ENCODE assay signal across 8 mouse cellular contexts in genomic region chr2:170159795-170160568, GRCm38 (mm10). TPM values are rescaled to one million over a fixed set of nuclear protein-coding genes. Genes with fewer than 3 reads are reported as not detected.
DNase-seq lines count a peak whose midpoint lies in the region; ATAC-seq lines count a peak whose summit lies in the region.

No protein-coding gene starts in this region.

- 48% methylated on average over 15 of the region's 15 CpGs for WGBS in heart, embryonic 14.5 days
- 43% methylated on average over 15 of the region's 15 CpGs for WGBS in midbrain, embryonic 16.5 days

- H3K27ac ChIP-seq in heart, embryonic 14.5 days (replicated peaks in 1 of 2; ENCODE audit: control insufficient read depth in 1 of 2, insufficient read depth in 1 of 2, low read depth in 2 of 2, low read length in 2 of 2), result peak overlapping the region; percentile 56 to 67
- no peak overlapping the region for H3K27ac ChIP-seq in midbrain, embryonic 16.5 days (ENCODE audit: low read length)

- H3K9ac ChIP-seq in heart, embryonic 14.5 days (ENCODE audit: low read length), result no peak overlapping the region
- H3K9ac ChIP-seq in midbrain, embryonic 16.5 days (ENCODE audit: low read depth, low read length), result no peak overlapping the region

- H3K4me1 ChIP-seq in heart, embryonic 14.5 days (ENCODE audit: control insufficient read depth in 2 of 2, insufficient read depth in 2 of 2, low read length in 2 of 2), result peaks cover 8 to 13% of the 10 kb centered on the region in 2 experiments
- peaks cover 2% of the 10 kb centered on the region; the same call in 1 of the 2 replicates for H3K4me1 ChIP-seq in midbrain, embryonic 16.5 days (ENCODE audit: control insufficient read depth, insufficient read depth, low read length)

- ATAC-seq in heart, embryonic 14.5 days (ENCODE audit: insufficient number of reproducible peaks, insufficient read depth, low FRiP score, low read depth), result peak; percentile 46; the same call in 1 of the 2 replicates
- ATAC-seq in midbrain, embryonic 16.5 days, result no peak

- peak overlapping the region; percentile 39 for H3K4me2 ChIP-seq in heart, embryonic 14.5 days (ENCODE audit: low read length)
- H3K4me2 ChIP-seq in midbrain, embryonic 16.5 days (ENCODE audit: low read length), result peak overlapping the region; percentile 2; the same call in 1 of the 2 replicates

- H3K27me3 ChIP-seq in heart, embryonic 14.5 days (ENCODE audit: control insufficient read depth, insufficient read depth, low read length), result no peaks in the 10 kb centered on the region
- H3K27me3 ChIP-seq in midbrain, embryonic 16.5 days (ENCODE audit: control insufficient read depth, insufficient read depth, low read depth, low read length), result no peaks in the 10 kb centered on the region

- peak; percentile 19 for DNase-seq in kidney, postnatal 14 days
- DNase-seq in kidney, adult 11 months, result no peak
- DNase-seq in ZHBTc4 (ENCODE audit: low read depth, low spot score) (peak; percentile 62), adipocyte (ENCODE audit: low spot score) (no peak)
- no peak for DNase-seq in frontal cortex, postnatal 36 days (ENCODE audit: low spot score in 2 of 2)
- no peak for DNase-seq in layer of hippocampus, adult 9-11 months

- no peaks in the 10 kb centered on the region for H3K9me3 ChIP-seq in heart, embryonic 14.5 days (ENCODE audit: control insufficient read depth, low read length)
- no peaks in the 10 kb centered on the region for H3K9me3 ChIP-seq in midbrain, embryonic 16.5 days (replicated peaks; ENCODE audit: control insufficient read depth, low read length, poor library complexity, severe bottlenecking)

- no peak overlapping the region for H3K4me3 ChIP-seq in heart, embryonic 14.5 days (ENCODE audit: control insufficient read depth in 1 of 2, insufficient read depth in 1 of 2, low read depth in 1 of 2, low read length in 2 of 2)
- H3K4me3 ChIP-seq in midbrain, embryonic 16.5 days (ENCODE audit: low read depth, low read length), result no peak overlapping the region

- H3K36me3 ChIP-seq in heart, embryonic 14.5 days (ENCODE audit: control insufficient read depth, insufficient read depth, low read length), result no peaks in the 10 kb centered on the region
- H3K36me3 ChIP-seq in midbrain, embryonic 16.5 days (ENCODE audit: control insufficient read depth, insufficient read depth, low read length), result no peaks in the 10 kb centered on the region

RNA-seq across cellular contexts. Expression of gene Zfp217, which starts 12.1 kb away (rescaled TPM):
- polyA plus RNA-seq in heart, embryonic 14.5 days (2014; fragmentation: Nextera tagmentation; extraction: Ambion mirVana), result 3.3 and 3.4 TPM in 2 replicates
- 0.87 and 1.0 TPM in 2 replicates for polyA plus RNA-seq in midbrain, embryonic 16.5 days (2015; fragmentation: Nextera tagmentation; extraction: Ambion mirVana)

Comparison
In these comparisons a context has a peak if more than half of its experiments do, and no peak if none do; other contexts are left out.
1. DNase-seq: peak in kidney, postnatal 14 days (single experiment) and ZHBTc4 (single experiment); none in kidney, adult 11 months (single experiment), frontal cortex, postnatal 36 days (0 of 2), adipocyte (single experiment) and layer of hippocampus, adult 9-11 months (single experiment).